Mouse (Mus musculus) induced T-regulatory cell, adult 2 months (primary cell): ENCODE results near the gene Ulk4.

Source experiments
- DNase-seq: peaks from one replicate; pipeline ENCODE4 v3.0.0-alpha.2; 2012; ENCODE audit warnings: low read depth

Ulk4 gene

GRCm38 (mm10) chr9:121018524-121019315 is 258.3 kb downstream of the Ulk4 start:
- no peak for DNase-seq

DNA sequence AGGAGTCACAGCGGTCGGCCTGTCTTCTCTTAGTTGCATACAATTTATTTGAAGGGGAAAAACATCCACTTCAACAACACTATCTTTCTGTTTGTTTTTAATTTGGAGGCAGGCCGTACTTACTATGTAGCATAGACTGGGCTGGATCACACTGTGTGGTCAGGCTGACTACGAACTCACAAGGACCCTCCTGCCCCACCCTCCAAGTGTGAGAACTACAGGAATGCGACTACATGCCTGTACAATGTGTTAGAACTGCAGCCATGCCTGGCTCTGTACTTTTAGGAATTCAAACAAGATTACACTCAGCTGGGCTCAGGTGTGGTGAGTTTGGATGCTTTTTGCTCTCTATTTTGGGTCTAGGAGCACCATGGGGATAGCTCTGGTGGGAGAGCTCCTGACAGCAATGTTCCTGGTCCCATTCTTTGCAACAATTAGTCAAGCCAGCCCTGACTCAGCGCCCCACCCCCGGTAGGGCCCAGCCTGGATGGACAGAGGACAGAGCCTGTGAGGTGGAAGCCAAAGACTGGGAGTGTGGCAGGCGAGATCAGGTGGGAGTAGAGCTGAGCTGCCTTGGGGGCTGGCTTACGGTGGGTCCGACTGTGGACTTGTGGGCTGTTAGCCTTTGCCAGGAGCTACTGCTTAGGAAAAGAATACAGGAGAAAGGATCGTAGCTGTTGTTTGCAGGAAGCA is 261.0 kb downstream of the Ulk4 start:
- no peak for DNase-seq

GRCm38 (mm10) chr9:121011540-121011939 is 265.5 kb downstream of the Ulk4 start:
- no peak for DNase-seq

DNA sequence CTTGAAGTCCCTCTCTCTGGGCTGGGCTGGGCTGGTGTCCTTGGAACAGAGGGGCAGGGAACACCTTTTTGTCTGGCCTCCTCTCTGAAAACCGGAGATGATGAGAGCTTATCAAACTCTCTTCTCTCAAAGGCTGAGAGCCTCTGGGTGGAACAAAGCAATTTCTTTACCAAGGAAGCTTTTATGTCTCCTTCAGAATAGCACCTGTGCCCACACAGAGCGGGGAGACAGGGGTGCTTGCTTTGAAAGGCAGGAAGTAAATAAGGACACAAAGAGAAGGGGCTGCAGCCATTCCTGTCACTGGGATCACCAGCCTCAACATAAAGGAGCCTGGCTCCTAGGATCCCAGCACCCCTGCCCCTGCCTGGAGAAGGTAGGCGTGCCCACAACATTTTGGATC is 266.5 kb downstream of the Ulk4 start:
- DNase-seq, result no peak

GRCm38 (mm10) chr9:121005961-121006360 is 271.0 kb downstream of the Ulk4 start:
- no peak for DNase-seq

DNA sequence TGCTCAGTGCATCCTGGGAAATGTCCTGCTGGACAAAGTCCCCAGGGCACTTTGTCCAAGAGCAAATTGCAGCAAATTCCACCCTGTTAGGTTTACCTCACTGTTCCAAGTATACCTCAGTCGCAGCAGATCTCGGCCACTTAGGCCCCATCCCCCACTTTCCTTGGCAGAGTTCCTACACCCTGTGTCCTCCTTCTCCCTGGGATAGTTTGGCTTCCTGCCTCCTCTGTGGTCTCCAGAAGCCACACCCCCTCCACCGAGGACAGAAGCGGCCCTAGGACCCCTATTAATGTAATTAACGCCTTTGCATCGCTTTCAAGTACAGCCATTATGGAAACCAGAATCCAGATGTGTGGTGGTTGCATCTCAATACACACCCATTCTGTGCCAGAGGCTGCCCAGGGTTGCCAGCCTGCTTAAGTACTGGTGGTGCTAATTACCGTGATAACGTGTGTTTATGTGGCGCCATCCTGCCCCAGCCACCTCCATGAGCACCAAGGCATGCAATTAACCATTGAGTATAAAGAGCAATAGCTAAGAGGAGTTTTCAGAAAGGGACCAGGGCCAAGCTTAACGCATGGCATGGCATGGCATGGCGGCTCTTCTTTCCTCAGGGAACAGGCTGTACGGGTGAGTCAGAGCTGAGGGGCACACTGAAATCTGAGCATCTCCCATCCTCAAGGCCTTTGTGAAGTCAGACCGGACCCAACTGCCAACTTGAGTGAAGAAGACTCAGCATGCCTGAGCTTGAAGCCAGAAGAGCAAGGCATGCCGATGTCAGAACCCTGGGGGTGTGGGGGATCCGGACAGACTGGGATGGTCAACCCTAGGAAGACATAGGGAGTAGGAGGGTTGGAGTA is 275.1 kb downstream of the Ulk4 start:
- no peak for DNase-seq

- no peak for DNase-seq
These were observed 276.2 kb downstream of the Ulk4 start for GRCm38 (mm10) chr9:121000641-121001320.

DNA sequence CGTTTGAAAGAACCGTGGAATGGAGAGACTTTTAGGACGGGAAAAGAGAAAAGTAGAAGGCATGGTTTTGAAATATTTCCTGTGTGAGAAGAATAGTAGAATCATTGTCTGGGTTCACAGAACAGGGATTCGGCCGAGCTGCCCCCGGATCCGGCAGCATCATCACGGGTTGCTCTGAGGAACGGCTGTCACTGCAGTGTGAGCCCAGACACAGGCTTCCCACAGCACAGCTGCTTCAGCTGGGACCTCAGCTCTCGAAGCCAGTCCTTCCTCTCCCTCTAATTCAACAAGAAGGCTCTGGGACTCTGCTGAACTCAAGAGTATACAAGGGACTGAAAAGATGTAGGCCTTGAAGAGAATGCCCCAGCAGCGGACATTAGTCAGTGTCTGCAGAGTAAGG is 278.3 kb downstream of the Ulk4 start:
- DNase-seq, result no peak

- DNase-seq, result no peak
These were observed 282.5 kb downstream of the Ulk4 start for GRCm38 (mm10) chr9:120994223-120995155.

GRCm38 (mm10) chr9:120993004-120993403 is 284.0 kb downstream of the Ulk4 start:
- no peak for DNase-seq

DNA sequence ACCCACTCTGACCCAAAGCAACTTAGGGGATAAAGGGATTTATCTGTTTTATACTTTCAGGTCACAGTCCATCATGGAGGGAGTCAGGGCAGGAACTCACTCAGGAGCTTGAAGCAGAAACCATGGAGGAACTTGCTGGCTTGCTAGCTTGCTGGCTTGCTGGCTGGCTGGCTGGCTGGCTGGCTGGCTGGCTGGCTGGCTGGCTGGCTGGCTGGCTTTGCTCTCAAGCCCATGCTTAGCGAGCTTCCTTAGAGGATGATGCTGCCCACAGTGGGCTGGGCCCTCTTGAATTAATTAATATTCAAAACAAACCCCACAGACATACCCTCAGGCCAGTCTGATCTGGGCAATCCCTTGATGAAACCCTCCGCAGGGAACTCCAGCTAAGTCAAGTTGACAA is 285.2 kb downstream of the Ulk4 start:
- no peak for DNase-seq

DNA sequence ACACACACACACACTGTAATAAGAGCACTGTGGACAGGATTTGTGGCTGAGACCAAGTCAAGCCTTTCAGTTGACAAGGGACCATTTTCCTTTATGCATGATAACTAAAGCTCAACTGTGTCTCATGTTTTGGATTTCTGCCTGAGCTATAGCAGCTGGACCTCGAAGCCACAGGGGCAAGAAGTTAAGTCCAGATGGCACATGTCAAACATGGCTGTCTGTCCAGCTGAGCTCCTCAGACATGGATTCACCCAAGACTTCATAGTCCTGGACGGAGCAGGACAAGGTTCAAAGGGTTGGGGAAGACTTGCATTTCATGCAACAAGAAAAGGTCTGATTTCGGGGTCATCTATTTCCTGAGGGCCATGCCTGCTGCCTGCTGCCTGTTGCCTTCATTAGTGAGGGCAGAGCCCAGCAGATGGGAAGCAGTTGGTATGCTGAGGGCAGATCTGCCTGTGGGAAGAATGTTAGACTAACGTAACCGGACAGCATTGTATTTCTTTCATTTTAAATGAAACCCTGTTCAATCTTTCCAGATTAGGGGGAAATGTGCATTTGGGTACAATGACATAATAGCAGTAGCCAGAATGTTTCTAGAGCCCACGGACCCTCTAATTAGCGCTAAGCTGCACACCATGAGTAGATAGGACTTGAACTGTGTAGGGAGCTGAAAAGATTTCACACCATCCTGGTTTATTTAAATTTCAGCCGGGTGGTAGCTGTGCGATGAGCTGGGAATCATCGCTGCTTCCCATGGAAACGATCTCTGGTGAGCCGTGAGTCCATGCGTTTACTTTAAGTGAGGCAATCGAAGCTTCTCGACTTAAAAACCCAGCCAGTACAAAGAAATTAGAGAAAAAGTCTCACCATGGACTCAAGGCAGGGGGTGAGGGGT is 286.9 kb downstream of the Ulk4 start:
- no peak for DNase-seq

GRCm38 (mm10) chr9:120988088-120988487 is 288.9 kb downstream of the Ulk4 start:
- no peak for DNase-seq

DNA sequence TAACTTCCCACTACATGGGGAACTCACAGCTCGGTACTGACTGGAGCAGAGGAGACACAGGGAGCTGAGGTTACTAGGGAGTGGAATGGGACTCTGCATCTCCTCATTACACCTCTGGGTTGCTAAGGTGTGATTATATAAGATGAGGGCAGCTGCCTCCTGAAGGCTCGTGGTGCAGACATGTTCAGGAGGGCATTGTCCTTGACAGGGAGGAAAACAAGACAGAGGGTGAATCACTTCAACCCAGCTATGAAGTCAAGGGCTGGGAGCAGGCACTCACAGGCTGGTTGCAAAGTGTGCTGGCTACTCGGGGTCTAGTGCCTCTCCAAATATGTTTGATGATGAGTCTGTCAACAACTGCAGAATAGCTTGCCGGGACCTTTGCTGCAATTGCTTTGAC is 290.0 kb downstream of the Ulk4 start:
- DNase-seq, result no peak

DNA sequence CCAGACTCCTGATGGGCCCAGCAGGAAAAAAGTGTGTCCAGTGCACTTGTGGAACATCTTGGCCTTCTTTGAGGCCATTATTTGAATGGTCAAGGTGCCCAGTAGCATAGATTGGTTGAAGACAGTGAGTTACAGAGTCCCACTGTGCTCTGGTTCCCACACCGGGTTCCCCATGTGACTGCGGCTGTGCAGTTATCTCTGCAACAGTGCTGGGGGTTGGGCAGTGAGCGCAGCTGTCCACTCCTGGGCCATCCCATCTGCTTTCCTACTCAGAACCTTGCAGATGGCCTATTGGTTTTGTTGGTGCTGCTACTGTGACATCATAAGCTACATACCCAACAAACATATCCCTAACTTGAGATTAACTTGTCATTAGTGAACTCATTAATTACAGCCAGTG is 290.7 kb downstream of the Ulk4 start:
- no peak for DNase-seq

DNA sequence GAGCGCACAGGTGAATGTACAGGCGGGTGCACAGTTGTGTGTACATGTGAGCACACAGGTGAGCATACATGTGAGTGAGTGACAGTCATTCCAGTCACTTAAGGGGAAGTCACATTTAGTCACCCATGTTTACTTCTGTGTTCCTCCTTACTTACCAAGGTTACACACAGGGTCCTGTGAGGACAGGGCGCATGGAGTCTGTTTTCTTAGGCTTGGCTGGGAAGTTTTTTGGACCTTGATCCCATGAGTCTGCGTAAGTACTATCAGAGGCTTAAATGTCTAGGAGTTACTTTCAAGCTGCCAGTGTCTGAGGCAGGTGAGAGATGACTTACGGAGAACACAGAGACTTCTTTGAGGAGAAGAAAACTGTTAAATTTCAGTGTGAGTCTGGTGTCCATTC is 291.5 kb downstream of the Ulk4 start:
- DNase-seq, result no peak

- DNase-seq, result no peak
These were observed 292.0 kb downstream of the Ulk4 start for GRCm38 (mm10) chr9:120985009-120985408.

DNA sequence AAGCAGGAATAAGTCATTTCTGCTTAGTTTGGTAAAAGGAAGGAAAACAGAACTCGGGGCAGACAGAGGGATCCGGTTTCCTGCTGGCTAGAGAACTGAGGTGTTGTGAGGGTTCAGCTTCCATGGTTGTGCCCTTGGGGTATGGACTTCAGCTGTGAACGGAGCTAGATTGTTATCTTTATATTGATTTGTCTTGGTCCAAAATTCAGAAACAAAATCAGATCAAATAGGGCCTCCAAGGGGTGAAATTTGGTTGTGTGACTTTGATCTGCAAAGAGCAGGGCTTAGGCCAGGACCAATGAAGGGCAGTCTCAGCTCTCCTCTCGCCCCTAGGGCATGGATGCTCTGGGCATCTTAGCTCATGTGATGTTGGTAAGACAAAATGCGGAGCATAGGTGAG is 292.5 kb downstream of the Ulk4 start:
- DNase-seq, result no peak

DNA sequence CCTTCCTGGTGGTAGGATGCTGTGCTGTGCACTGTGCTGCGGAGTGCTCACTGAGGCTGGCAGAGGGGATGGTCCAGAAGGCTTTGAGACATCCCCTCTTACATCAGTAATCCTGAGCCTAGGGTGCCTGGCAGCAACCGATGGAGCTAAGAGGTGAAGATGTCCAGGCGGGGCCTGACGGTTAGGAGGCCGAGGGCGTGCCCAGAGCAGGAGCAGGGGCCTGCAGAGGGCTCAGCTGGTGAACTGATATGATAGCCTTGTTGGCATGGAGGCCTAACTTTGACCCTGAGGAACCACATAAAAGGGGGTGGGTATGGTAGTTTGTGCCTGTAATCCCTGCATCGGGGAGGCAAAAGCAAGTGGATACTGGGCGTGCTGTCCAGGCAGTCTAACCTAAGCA is 293.1 kb downstream of the Ulk4 start:
- DNase-seq, result no peak

- no peak for DNase-seq
These were observed 295.2 kb downstream of the Ulk4 start for GRCm38 (mm10) chr9:120981777-120982176.
